Mouse (Mus musculus) testis, adult 2 months (tissue): ENCODE results near the gene Aars2. TPM values are rescaled to one million over a fixed set of nuclear protein-coding genes. Genes with fewer than 3 reads are reported as not detected.

Source experiments
- H3K27ac ChIP-seq: fragments of 200-500 bp; 2 replicates; pipeline ENCODE4 v1.5.1; 2012; ENCODE audit warnings: low read depth, low read length; ENCODE audit not compliant: control insufficient read depth, insufficient read depth
- H3K27me3 ChIP-seq: fragments of 200-500 bp; 2 replicates; pipeline ENCODE4 v1.6.1; 2012; ENCODE audit warnings: mild to moderate bottlenecking, low read length, moderate library complexity; ENCODE audit not compliant: control insufficient read depth, insufficient read depth
- H3K36me3 ChIP-seq: fragments of 200-500 bp; 2 replicates; pipeline ENCODE4 v1.6.1; 2012; ENCODE audit warnings: mild to moderate bottlenecking, low read length; ENCODE audit not compliant: control insufficient read depth, insufficient read depth
- H3K4me1 ChIP-seq: fragments of 200-500 bp; 2 replicates; pipeline ENCODE4 v1.6.1; 2012; ENCODE audit warnings: low read length; ENCODE audit not compliant: control insufficient read depth, insufficient read depth
- H3K4me3 ChIP-seq: fragments of 200-500 bp; 2 replicates; pipeline ENCODE4 v1.5.1; 2012; ENCODE audit warnings: low read depth, mild to moderate bottlenecking, low read length, moderate library complexity, mixed read lengths; ENCODE audit not compliant: control insufficient read depth
- CTCF ChIP-seq: fragments of 200-500 bp; IDR thresholded peaks from 2 replicates; pipeline ENCODE4 v1.5.1; 2012; ENCODE audit warnings: low read depth, mild to moderate bottlenecking, inconsistent platforms, low read length, moderate library complexity; ENCODE audit not compliant: control insufficient read depth, insufficient read depth, insufficient replicate concordance
- POLR2A ChIP-seq: fragments of 200-500 bp; IDR thresholded peaks from 2 replicates; pipeline ENCODE4 v1.6.1; 2012; ENCODE audit warnings: low read depth, mild to moderate bottlenecking, inconsistent platforms, low read length, moderate library complexity; ENCODE audit not compliant: control insufficient read depth
- polyA plus RNA-seq: library from polyadenylated mRNA; depleted of rRNA; stranded (reverse); fragments of >200 nt; gene quantifications from 2 replicates; pipeline ENCODE4 v1.2.3, GENCODE M21; 2012; rRNA removed

The Aars2 gene
- polyA plus RNA-seq, 1 experiment = 19.3 TPM

GRCm38 (mm10) chr17:45566360-45567161 lies 59.9 kb downstream of the Aars2 start:
- no peak for TF ChIP-seq POLR2A
- TF ChIP-seq CTCF = no peak
- Histone ChIP-seq H3K27ac (no peak overlapping the region), H3K4me3 (no peak overlapping the region), H3K4me1 (peaks cover 9% of the 10 kb centered on the region), H3K36me3 (peaks cover 4% of the 10 kb centered on the region), H3K27me3 (no peaks in the 10 kb centered on the region)

GRCm38 (mm10) chr17:45567162-45567601 lies 60.5 kb downstream of the Aars2 start:
- H3K4me1 ChIP-seq = peaks cover 9% of the 10 kb centered on the region
- no peak for TF ChIP-seq CTCF
- no peak for TF ChIP-seq POLR2A
- no peak overlapping the region for H3K27ac ChIP-seq

GRCm38 (mm10) chr17:45568990-45569389 lies 62.3 kb downstream of the Aars2 start:
- Histone ChIP-seq H3K36me3 (peaks cover 4% of the 10 kb centered on the region), H3K4me1 (peaks cover 14% of the 10 kb centered on the region), H3K27me3 (no peaks in the 10 kb centered on the region), H3K4me3 (no peak overlapping the region), H3K27ac (no peak overlapping the region)
- TF ChIP-seq POLR2A (no peak), CTCF (no peak)

More at GRCm38 (mm10) chr17:45567162-45567601, 60.5 kb downstream of the Aars2 start:
- no peak overlapping the region for H3K4me3 ChIP-seq
- no peaks in the 10 kb centered on the region for H3K27me3 ChIP-seq
- H3K36me3 ChIP-seq = peaks cover 4% of the 10 kb centered on the region

GRCm38 (mm10) chr17:45569999-45570398 lies 63.4 kb downstream of the Aars2 start:
- no peak overlapping the region for H3K27ac ChIP-seq
- H3K36me3 ChIP-seq = peaks cover 4% of the 10 kb centered on the region
- H3K4me1 ChIP-seq = peaks cover 13% of the 10 kb centered on the region
- H3K27me3 ChIP-seq = no peaks in the 10 kb centered on the region
- TF ChIP-seq POLR2A (no peak), CTCF (no peak)
- H3K4me3 ChIP-seq = no peak overlapping the region

Other genes starting within 250 kb of the Aars2 start
- gene Cdc5l, start 73.1 kb upstream of the Aars2 start, polyA plus RNA-seq = 9.3 and 9.8 TPM in 2 replicates
- gene Spats1, start 31.4 kb upstream of the Aars2 start, polyA plus RNA-seq = 22.7 and 23.3 TPM in 2 replicates
- 261 and 281 TPM in 2 replicates for gene Tcte1, start 16.6 kb downstream of the Aars2 start, polyA plus RNA-seq
- 0.35 and 0.37 TPM in 2 replicates for gene Tmem151b, start 42.8 kb downstream of the Aars2 start, polyA plus RNA-seq
- gene Nfkbie, start 48.9 kb downstream of the Aars2 start, polyA plus RNA-seq = 0.83 and 0.95 TPM in 2 replicates
- 26.6 and 35.6 TPM in 2 replicates for gene Slc35b2, start 57.0 kb downstream of the Aars2 start, polyA plus RNA-seq
- gene Hsp90ab1, start 66.4 kb downstream of the Aars2 start, polyA plus RNA-seq = 99.1 and 109 TPM in 2 replicates
- gene Slc29a1, start 92.8 kb downstream of the Aars2 start, polyA plus RNA-seq = 138 and 143 TPM in 2 replicates
- 3.4 and 4.4 TPM in 2 replicates for gene Mymx, start 95.3 kb downstream of the Aars2 start, polyA plus RNA-seq
- 28.2 and 28.4 TPM in 2 replicates for gene Capn11, start 152.5 kb downstream of the Aars2 start, polyA plus RNA-seq
- 15.4 and 18.8 TPM in 2 replicates for gene Mrpl14, start 179.5 kb downstream of the Aars2 start, polyA plus RNA-seq
- 5.4 and 6.4 TPM in 2 replicates for gene Tmem63b, start 180.1 kb downstream of the Aars2 start, polyA plus RNA-seq
- 0.36 and 0.79 TPM in 2 replicates for gene 1600014C23Rik, start 227.0 kb downstream of the Aars2 start, polyA plus RNA-seq